Mouse (Mus musculus) kidney, adult 11 months (tissue): Measurements from ENCODE around the gene Hif3a.
"Not testable (repeated sequence)": the region's sequence is repeated elsewhere in the genome, so short reads cannot be mapped to it uniquely, and the experiment has no call there.

Experiments used
- DNase-seq: peaks from one replicate; pipeline ENCODE4 v3.0.0; 2022

The Hif3a gene

GRCm38 (mm10) chr7:17062389-17062788, at the start of gene Hif3a:
Gene Hif3a, minus strand, starts transcription at chr7:17062427.
- peak; percentile 40 for DNase-seq

- not testable (repeated sequence) for DNase-seq
Measured at GRCm38 (mm10) chr7:17101631-17102030, 39.4 kb upstream of the Hif3a start.

GRCm38 (mm10) chr7:17091280-17091679, 29.1 kb upstream of the Hif3a start:
- DNase-seq: no peak

- no peak for DNase-seq
Measured at GRCm38 (mm10) chr7:17090058-17090585, 27.9 kb upstream of the Hif3a start.

GRCm38 (mm10) chr7:17087731-17088130, 25.5 kb upstream of the Hif3a start:
- DNase-seq: no peak

GRCm38 (mm10) chr7:17082766-17083165, 20.5 kb upstream of the Hif3a start:
- no peak for DNase-seq

- no peak for DNase-seq
Measured at GRCm38 (mm10) chr7:17078076-17078654, 15.9 kb upstream of the Hif3a start.

GRCm38 (mm10) chr7:17076542-17076941, 14.3 kb upstream of the Hif3a start:
- no peak for DNase-seq

- peak; percentile 37 for DNase-seq
Measured at GRCm38 (mm10) chr7:17073904-17074615, 11.8 kb upstream of the Hif3a start, which contains the start of gene Psg16. Gene Psg16, plus strand, starts transcription at chr7:17074040.

GRCm38 (mm10) chr7:17073513-17073903, 11.3 kb upstream of the Hif3a start:
- DNase-seq: no peak

- not testable (repeated sequence) for DNase-seq
Measured at GRCm38 (mm10) chr7:17067651-17068050, 5.4 kb upstream of the Hif3a start.

GRCm38 (mm10) chr7:17067000-17067399, 4.8 kb upstream of the Hif3a start:
- DNase-seq: no peak

- peak; percentile 62 for DNase-seq
Measured at GRCm38 (mm10) chr7:17066412-17066811, 4.2 kb upstream of the Hif3a start.

- no peak for DNase-seq
Measured at GRCm38 (mm10) chr7:17065620-17066019, 3.4 kb upstream of the Hif3a start.

GRCm38 (mm10) chr7:17062845-17063244, 618 bp upstream of the Hif3a start:
- no peak for DNase-seq

GRCm38 (mm10) chr7:17060782-17061605, 1.2 kb downstream of the Hif3a start:
- no peak for DNase-seq

- peak; percentile 91 for DNase-seq
Measured at GRCm38 (mm10) chr7:17060031-17060781, 2.0 kb downstream of the Hif3a start.

- DNase-seq: no peak
Measured at GRCm38 (mm10) chr7:17059463-17059844, 2.8 kb downstream of the Hif3a start.

GRCm38 (mm10) chr7:17058816-17059462, 3.3 kb downstream of the Hif3a start:
- peak; percentile 67 for DNase-seq

GRCm38 (mm10) chr7:17058071-17058689, 4.0 kb downstream of the Hif3a start:
- peak; percentile 80 for DNase-seq
